ENCODE assay signal across 11 mouse cellular contexts in the genomic region with DNA sequence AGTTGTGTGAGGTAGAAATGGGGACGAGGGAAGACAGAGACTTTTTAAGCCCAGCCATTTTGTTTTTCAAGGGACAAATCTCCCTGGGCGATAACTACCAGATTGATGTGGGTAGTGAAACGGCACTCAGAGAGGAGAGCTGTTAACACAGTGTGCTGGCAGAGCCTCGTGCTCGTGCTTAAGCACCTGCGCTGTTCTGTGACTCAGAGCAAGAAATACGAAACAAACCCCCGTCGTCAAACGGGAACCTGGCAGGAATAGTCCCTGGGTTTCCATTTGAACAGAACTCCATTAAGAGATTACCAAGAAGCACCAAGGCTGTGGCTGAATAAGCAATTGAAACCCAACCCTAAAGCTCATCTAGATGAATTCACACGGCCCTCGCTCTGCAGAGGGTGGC.
DNase-seq lines count a peak whose midpoint lies in the region; ATAC-seq and TF ChIP-seq lines count a peak whose summit lies in the region.
"Had no signal": no experiment of that assay in that cellular context is flagged by ENCODE, and none has a peak within 500 bp of the region (broad histone marks: within the 10 kb centered on the region; RNA-seq: fewer than 3 reads in every experiment).

No protein-coding gene starts in this region.

- H3K4me2 ChIP-seq in hindbrain, embryonic 13.5 days = no peak overlapping the region
- H3K4me2 ChIP-seq in hindbrain, embryonic 11.5 days (replicated peaks; ENCODE audit: low read depth, low read length) = no peak overlapping the region
- H3K4me2 ChIP-seq in liver, postnatal 0 days (ENCODE audit: low read depth, low read length) = no peak overlapping the region

- peaks cover 56% of the 10 kb centered on the region for H3K4me1 ChIP-seq in hindbrain, embryonic 13.5 days (replicated peaks)
- H3K4me1 ChIP-seq in hindbrain, embryonic 11.5 days (replicated peaks; ENCODE audit: control insufficient read depth, insufficient read depth, low read length) = no peaks in the 10 kb centered on the region
- H3K4me1 ChIP-seq in liver, postnatal 0 days (ENCODE audit: insufficient read depth) = no peaks in the 10 kb centered on the region
- H3K4me1 ChIP-seq: megakaryocyte, embryonic 14.5 days had no signal

- no peaks in the 10 kb centered on the region for H3K9me3 ChIP-seq in hindbrain, embryonic 13.5 days
- no peaks in the 10 kb centered on the region for H3K9me3 ChIP-seq in hindbrain, embryonic 11.5 days (ENCODE audit: control insufficient read depth, low read length)
- no peaks in the 10 kb centered on the region for H3K9me3 ChIP-seq in liver, postnatal 0 days (ENCODE audit: low read length)
- H3K9me3 ChIP-seq: megakaryocyte, embryonic 14.5 days had no signal

- ATAC-seq in hindbrain, embryonic 13.5 days (ENCODE audit: low FRiP score) = no peak
- no peak for ATAC-seq in hindbrain, embryonic 11.5 days (ENCODE audit: low FRiP score)
- ATAC-seq in liver, postnatal 0 days = no peak
- ATAC-seq: inflammation-experienced regulatory T-cells, adult 6 months had no signal

- TF ChIP-seq CTCF in liver, postnatal 0 days (IDR thresholded peaks at IDR 0.05; ENCODE audit: low read depth) = no peak

- H3K9ac ChIP-seq in hindbrain, embryonic 13.5 days = no peak overlapping the region
- no peak overlapping the region for H3K9ac ChIP-seq in hindbrain, embryonic 11.5 days (ENCODE audit: low read depth, low read length)
- H3K9ac ChIP-seq in liver, postnatal 0 days (replicated peaks) = no peak overlapping the region

- H3K27ac ChIP-seq in hindbrain, embryonic 13.5 days = peak overlapping the region; percentile 76
- H3K27ac ChIP-seq in hindbrain, embryonic 11.5 days (ENCODE audit: low read depth, low read length) = no peak overlapping the region
- no peak overlapping the region for H3K27ac ChIP-seq in liver, postnatal 0 days (ENCODE audit: low read depth)

- no peaks in the 10 kb centered on the region for H3K36me3 ChIP-seq in hindbrain, embryonic 13.5 days
- H3K36me3 ChIP-seq in hindbrain, embryonic 11.5 days (ENCODE audit: control insufficient read depth, insufficient read depth, low read length) = no peaks in the 10 kb centered on the region
- no peaks in the 10 kb centered on the region for H3K36me3 ChIP-seq in liver, postnatal 0 days (replicated peaks; ENCODE audit: insufficient read depth, low read length)

- DNase-seq in cerebellum, postnatal 10 days = peak; percentile 42 to 51
- no peak for DNase-seq in cerebellum, adult 8-10 months
- no peak for DNase-seq in hindbrain, embryonic 11.5 days (ENCODE audit: low spot score)
- DNase-seq in A20 (ENCODE audit: low read depth, low spot score) = peak; percentile 72
- DNase-seq in layer of hippocampus, postnatal 10 days (ENCODE audit: low spot score in 2 of 2) = peak; percentile 38 to 43
- DNase-seq in liver, postnatal 0 days = no peak
- no peak for DNase-seq in adrenal gland, postnatal 10 days
- DNase-seq: B cell, adult 2 months had no signal

- TF ChIP-seq EP300 in liver, postnatal 0 days (IDR thresholded peaks at IDR 0.05; ENCODE audit: low read depth) = no peak

- no peak overlapping the region for H3K4me3 ChIP-seq in hindbrain, embryonic 13.5 days
- no peak overlapping the region for H3K4me3 ChIP-seq in hindbrain, embryonic 11.5 days (ENCODE audit: low read depth, low read length)
- no peak overlapping the region for H3K4me3 ChIP-seq in liver, postnatal 0 days (ENCODE audit: low read depth, low read length)
- H3K4me3 ChIP-seq: megakaryocyte, embryonic 14.5 days had no signal

- no peaks in the 10 kb centered on the region for H3K27me3 ChIP-seq in hindbrain, embryonic 13.5 days
- H3K27me3 ChIP-seq in hindbrain, embryonic 11.5 days (ENCODE audit: control insufficient read depth, insufficient read depth, low read length) = no peaks in the 10 kb centered on the region
- no peaks in the 10 kb centered on the region for H3K27me3 ChIP-seq in liver, postnatal 0 days (ENCODE audit: insufficient read depth, low read length)
- H3K27me3 ChIP-seq: megakaryocyte, embryonic 14.5 days had no signal

- WGBS in hindbrain, embryonic 13.5 days = 59% methylated on average over 12 of the region's 12 CpGs
- 73% methylated on average over 12 of the region's 12 CpGs for WGBS in hindbrain, embryonic 11.5 days
- WGBS in liver, postnatal 0 days (ENCODE audit: insufficient replicate concordance) = 79% methylated on average over 12 of the region's 12 CpGs

Comparison
In these comparisons a context has a peak if more than half of its experiments do, and no peak if none do; other contexts are left out.
1. DNase-seq: peak in cerebellum, postnatal 10 days (2 of 2), A20 (single experiment) and layer of hippocampus, postnatal 10 days (2 of 2); none in cerebellum, adult 8-10 months (single experiment), hindbrain, embryonic 11.5 days (single experiment), liver, postnatal 0 days (single experiment) and adrenal gland, postnatal 10 days (single experiment).